Mouse (Mus musculus) erythroid progenitor cell, adult 5-6 weeks (primary cell): Measurements from ENCODE around the gene E2f1. TPM values are rescaled to one million over a fixed set of nuclear protein-coding genes. Genes with fewer than 3 reads are reported as not detected.

Experiments
- ATAC-seq: replicated peaks from 2 replicates; pipeline ENCODE4 v1.8.0; 2016; ENCODE audit warnings: moderate number of reproducible peaks, mild to moderate bottlenecking, moderate TSS enrichment, inconsistent platforms; ENCODE audit not compliant: poor library complexity, low FRiP score, severe bottlenecking
- total RNA-seq, 2 experiments: library from RNA; stranded (forward) in 1 of 2; stranded (reverse) in 1 of 2; fragments of 150-400 nt in 1 of 2; fragments of 186-747, 209-891 nt in 1 of 2; gene quantifications; 2 replicates each; pipeline versions ENCODE4 v1.2.3 to v1.2.4; 2015 to 2017; ENCODE audit warnings: low replicate concordance in 2 of 2

The E2f1 gene
- total RNA-seq, 2 experiments from 2014 or later, result 11.7 to 17.5 TPM

DNA sequence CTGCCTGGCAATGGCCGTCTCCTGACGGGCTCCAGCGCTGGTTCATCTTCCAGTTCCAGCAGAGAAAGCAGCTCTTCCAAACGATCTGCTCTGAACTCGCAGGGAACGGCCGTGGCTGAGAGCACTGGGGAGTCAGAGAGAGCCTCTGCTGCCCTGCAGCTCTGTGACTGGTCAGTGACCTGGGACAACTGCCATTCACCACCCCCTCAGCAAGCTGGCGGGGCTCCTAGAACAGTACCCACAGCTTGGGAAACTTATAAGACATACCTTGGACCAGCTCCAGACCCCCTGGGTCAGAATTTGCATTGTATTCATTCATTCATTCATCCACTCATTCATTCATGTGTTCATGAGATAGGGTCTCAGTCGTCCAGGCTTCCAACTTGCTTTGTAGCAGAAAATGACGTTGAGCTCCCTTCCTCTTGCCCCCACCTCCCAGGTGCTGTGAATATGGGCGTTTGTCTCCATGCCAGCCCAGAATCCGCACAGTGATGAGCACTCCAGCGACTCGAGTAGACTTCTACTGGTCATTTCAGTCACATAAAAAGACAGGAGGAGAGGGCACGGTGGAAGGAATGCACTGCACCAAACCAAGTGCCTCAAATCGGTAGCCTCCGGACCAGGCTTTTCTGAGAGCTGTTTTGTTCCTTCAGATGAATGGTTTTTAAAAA lies 15.4 kb upstream of the E2f1 start:
- no peak for ATAC-seq

DNA sequence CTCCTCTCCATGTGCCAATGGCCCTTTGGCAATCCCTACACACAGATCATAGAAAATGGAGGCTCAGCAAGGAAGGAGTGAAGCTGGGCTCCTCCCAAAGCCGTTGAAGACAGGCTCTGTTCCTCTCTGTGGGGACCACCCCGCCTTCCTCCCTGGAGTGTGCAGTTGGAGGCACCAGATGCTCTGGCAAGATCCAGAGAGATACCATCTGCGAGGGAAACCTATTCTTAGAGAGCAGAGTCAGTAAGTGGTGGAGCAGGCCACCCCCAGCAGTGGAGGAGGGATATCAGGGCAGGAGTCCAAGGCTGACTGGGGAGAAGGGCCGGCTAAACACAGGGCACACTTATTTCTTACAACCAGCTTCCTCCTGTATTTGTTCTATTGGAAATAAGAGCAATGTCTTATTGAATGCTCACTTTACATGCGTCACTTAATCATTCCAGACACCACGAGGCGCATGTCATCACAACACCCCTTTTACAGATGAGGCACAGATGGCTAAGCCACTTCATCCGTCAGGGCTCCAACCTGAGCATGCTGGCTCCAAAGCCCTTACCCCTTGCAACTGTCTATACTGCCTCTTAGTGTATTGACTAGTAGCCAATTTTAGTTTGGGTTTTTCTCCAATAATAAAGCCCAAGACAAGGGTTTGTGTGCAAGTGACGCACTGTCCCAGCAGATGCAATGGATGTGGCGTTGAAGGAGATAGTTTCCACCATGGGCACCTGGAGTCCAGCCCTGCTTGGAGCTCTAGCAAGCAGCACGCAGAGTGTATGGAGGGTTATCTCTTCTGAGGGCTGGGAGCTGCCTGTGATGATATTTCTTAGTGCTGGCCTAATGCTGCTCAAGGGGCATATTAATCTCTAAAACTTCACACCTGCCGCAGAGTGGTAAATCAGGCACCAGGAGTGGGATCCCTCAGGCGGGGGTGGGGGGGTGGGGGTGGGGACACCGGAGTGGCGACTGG lies 14.5 kb upstream of the E2f1 start:
- no peak for ATAC-seq

DNA sequence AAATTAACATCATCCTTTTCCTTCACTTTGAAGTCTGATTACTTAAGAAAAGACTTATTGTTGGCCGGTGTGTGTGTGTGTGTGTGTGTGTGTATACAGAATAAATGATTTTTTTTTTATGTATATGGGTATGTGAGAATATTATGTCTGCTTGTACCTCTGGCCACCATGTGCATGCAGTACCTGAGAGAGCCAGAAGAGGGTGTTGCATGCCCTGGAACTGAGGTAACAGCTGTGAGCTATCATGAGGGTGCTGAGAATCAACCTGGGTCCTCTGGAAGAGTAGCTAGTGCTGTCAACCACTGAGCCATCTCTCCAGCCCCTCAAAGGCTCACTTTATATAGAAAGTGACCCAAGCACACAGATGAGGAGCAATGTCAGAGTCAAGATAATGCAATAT lies 11.7 kb upstream of the E2f1 start:
- no peak for ATAC-seq

DNA sequence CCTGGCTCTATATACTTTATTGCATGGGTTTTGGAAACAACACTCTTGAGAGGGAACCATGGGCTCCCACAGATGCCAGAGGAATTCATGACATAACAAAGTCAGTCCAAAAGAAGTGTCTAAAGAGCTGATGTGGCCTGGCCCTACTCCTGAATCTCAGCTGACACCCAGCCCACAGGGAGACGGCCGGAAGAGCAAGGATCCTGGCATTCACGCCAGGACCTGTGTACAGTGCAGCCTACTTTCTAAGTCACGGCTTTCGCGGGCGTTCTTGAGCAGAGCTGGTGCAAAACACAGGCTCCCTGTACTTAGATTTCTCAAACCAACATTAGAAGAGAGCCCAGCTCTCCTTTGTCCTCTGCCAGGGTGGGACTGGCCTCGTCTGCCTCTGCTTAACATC lies 10.9 kb upstream of the E2f1 start:
- ATAC-seq, result no peak

DNA sequence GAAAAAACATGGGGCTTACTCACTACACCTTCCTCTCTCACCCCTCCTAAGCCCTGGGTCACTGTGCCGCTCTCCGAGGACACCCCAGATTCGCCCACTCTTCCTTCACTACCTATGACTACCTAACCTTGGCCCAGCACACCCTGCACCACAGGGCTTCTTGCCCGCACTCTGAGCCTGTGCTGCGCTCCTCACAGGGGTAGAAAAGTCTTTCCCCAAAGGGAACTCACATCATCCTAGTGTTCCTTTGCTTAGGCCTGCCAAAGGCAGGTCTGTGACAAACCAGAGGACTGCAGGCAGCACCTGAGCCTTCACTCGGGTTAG lies 8.0 kb upstream of the E2f1 start:
- no peak for ATAC-seq

DNA sequence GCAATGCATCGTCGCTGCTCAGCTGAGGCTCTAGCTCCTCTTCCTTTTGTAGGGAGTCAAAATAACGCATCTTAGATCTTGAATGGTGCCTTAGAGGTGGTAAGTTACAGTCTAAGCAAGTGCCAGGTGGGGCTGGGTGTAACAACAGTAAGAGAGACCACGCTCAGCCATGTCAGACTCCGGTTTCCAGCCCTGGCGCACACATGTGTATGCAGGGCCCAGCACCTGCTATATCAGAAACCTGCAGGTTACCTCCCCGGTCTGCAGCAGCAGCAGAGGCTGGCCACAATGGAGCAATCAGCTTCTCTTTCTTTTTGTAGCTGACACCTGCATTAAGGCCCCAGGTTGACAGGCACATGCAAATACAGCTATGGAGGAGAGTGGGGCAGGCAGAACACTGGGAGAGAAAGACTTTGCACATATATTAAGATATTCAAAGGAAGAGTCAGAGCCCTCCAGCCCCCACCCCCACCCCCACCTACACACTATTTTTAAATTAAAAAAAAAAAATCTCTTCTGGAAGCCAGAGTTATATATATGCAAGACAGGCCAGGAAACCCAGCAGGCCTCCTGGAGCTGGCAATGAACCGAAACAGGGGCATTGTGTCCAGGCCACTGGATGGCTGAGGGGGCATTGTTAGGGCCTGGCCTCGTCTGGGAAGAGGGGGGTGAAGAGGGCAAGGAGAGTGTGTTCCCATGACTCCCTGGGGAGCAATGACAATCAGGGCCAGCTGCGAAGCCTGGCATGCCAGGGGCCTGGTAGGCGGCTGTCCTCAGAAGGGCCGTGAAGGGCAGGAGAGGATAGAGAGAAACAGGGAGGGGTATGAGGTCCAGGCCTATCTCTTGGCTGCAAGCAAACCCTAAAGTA lies 7.4 kb upstream of the E2f1 start:
- no peak for ATAC-seq

DNA sequence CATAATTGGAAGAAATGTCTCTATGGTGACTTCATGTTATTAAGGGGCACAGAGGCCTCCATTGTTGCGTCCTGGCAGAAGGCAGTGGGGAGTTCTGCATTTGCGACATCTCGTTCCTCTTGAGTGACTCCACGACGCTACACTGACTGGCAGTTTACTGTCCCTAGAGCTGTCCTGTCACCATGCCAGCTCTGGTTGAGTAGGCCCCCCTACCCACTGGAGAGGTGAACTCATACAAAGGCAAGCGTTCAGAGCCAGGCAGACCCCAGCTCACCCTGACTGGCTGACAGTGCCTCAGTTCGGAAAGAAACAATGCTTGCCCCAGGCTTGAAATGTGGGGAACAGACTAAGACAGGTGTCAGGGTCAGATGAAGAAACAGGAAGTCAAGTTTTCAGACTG lies 4.6 kb upstream of the E2f1 start:
- ATAC-seq, result no peak

DNA sequence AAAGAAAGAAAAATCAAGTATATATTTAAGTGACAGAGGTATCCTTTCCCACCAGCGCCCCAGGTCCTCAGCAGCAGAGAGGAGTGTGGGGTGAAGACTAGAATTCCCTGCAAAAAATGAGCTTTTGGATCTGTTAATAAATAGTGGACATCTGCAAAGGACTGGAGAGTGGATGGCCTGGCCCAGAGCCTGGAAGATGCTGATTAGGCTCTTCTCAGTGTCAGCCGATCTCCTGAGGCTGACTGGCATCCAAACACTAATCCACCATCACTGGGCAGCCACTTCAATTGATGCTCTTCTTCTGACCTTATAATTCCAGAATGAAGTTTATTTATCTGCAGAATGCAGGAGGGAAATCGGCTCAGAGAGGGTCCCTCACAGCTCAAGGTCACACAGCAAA lies 3.3 kb upstream of the E2f1 start:
- ATAC-seq, result no peak

DNA sequence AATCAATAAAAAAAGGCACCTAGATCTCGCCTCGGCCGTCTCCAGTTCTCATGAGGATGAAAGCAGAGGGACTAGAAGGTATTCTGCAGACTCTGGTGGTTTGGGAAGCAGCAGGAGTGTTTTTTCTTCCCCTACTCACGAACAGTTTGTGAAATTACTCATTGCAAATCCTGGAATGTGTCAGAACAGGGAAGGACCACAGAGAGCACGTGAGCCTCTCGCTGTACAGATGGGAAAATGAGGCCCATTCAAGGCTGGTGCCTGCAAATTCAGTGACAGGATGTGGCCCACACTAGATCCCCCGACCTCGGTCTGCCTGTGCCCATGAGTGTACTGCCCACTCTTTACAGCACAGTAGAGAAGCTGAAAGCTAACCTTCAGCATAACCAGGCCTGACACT lies 2.3 kb upstream of the E2f1 start:
- ATAC-seq, result no peak

DNA sequence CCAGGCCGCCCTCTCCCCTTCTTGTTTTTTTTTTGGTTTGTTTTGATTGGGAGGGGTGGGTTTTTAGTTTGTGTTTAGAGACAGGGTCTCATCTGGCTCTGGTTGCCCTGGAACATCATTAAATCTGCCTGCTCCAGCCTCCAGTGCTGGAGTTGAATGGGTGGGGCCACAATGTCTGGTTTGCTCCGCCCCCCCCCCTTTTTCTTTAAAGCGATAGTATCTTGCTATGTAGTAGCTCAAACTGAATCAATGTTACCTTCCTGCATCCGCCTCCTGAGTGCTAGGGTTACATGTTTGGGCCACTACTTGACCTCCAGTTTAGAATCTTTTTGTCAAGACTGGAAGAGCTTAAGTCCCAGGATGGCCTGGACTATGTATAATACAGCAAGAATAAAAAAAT lies 1.6 kb upstream of the E2f1 start:
- no peak for ATAC-seq

DNA sequence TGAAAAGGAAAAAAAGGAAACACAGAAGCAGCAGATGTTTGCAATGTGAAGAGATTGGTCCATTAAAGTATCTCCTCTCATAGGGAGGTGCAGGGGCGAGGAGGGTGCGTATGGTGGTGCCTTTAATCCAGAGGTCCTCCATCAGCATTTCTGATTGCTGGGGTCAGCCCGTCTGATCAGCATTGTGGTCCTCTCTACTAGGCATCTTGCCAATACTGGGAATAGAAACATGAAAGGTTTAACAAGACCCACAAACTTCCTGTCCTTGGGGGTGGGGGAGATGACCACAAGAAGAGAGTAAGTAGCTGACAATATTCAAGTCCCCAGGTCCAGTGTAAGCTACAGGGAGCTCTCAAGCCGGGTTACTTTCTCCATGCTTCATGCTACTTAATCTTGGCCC lies 974 bp upstream of the E2f1 start:
- no peak for ATAC-seq

DNA sequence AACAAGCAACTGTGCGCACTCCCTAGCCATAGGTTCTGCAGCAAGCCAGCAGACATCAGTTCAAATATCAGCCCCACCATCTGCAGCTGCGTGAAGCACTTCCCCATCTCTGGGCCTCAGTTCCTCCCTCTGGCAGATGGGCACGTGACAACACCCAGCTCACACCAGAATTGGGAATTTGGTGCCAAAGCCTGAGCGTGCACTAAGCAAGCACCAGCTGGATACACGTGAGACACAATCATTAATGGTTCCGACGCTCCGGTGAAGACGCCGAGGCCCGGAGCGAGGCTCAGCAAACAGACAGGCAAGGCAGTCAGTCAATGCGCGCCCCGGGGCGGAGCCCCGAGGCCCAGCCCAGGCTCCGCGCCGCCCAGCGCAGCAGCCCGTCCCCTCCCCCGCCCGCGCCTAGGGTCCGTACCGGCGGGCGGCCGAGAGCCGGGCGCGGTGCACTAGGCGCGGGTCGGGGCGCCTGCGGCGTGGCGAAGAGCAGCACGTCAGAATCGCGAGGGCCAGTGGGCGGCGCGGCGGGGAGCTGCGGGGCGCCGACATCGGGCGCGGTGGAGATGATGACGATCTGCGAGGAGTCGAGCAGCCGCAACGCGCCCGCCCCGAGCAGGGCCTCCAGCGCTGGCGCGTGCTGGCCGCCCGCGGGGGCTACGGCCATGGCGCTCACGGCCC lies 482 bp downstream of the E2f1 start:
- ATAC-seq, result peak; percentile 69

DNA sequence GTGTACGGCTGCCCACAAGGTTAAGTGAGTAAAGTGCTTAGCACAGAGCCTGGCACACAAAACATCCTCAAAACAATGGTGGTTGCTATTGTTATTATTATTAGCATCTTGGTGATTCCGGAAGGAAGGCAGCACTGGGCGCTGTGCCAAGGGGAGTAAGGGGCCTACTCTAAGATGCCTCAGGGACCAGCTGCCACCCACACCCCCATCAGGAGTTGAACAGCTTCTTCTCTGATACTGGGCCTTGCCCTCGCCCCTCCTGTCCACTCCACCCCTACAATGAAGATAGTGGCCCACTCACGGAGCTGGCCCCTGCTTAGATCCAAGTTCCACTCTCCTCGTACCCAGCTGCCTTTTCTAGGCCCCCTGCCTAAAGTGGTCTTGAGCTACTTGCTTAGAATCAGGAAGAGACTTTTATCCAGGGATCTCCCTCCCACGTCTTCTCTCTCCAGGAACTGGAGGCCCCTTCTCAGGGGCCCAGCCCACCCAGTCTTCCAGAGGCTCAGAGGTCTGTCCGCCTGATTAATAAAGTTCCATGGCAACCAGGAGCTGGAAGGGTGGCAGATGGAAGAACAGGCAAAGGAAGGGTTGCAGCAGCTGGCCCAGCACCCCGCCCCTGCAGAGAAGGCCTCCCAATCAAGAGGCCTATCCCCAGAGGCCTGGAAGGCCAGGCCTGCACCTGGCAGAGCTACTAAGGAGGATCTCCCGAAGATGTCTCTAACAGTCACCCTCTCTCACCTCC lies 1.2 kb downstream of the E2f1 start:
- ATAC-seq, result peak; percentile 51

DNA sequence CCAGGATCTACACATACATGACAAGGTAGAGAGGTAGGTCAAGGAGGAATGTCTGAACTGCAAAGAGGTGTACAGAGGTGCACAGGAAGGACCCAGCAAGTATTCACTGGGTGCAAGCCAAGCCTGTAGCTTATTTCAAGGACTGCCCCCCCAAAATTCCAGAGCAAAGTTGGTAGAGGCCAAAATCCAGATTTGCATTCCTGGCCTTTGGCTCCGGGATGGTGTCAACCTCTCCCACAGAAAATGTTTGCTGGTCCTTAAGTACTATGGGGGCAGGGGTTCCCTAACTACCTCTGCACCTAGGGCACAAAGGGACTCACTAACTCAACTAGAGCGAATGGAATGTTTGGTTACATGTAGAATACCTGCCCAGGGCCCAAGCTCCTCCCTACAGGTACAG lies 1.9 kb downstream of the E2f1 start:
- no peak for ATAC-seq

DNA sequence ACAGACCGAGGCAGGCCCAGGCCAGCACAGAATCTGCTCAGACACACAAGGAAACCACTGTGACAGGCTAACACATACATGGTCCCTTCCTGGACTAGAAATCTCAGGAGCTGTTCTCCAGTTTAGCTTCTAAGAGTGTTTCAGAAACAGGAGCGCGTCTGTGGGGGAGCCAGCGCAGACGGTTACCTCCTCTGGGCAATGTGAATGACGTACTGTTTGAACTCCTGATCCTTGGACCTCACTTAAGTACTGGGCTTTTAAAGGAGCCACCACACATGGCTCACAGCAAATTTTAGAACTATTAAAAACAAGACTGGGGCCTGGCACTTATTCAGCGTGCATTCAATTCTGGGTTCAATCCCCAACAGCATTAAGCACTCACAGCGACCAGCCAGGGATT lies 3.1 kb downstream of the E2f1 start:
- no peak for ATAC-seq

DNA sequence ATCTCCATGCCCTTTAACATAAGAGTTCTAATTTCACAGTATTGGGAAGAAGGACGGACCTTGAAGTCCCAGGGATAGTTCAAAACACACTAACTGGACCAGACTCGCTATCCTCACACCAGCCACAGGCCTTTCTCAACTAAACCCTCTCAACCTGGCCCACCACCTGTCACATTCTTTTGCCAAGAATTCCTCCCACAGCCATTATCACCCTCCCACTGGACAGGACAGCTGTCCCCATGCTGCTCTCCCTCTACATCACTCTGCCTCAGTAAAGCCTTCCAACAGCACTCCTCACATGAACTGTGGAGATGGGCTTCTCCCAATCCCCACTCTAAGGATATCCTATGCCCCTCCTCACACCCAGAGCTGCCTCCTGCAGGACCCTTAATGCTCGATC lies 4.1 kb downstream of the E2f1 start:
- ATAC-seq, result no peak

DNA sequence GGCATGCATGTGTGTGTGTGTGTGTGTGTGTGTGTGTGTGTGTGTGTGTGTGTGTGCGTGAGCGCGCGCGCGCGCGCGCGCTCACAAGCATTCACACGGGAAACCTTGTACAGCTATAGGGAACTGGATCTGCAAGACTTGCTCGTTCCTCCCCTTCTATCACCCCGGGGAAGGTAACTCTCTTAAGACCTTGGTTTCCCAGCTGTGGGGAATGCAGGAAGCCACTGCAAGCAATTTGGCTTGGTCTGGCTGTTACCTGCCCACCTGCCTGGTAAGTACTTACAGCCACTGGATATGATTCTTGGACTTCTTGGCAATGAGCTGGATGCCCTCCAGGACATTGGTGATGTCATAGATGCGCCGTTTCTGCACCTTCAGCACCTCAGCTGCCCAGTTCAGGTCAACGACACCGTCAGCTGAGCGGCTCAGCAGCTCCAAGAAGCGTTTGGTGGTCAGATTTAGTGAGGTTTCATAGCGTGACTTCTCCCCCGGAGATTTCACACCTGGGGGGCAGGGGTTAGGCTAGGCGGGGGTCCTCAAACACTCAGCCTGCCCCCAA lies 6.0 kb downstream of the E2f1 start:
- no peak for ATAC-seq

DNA sequence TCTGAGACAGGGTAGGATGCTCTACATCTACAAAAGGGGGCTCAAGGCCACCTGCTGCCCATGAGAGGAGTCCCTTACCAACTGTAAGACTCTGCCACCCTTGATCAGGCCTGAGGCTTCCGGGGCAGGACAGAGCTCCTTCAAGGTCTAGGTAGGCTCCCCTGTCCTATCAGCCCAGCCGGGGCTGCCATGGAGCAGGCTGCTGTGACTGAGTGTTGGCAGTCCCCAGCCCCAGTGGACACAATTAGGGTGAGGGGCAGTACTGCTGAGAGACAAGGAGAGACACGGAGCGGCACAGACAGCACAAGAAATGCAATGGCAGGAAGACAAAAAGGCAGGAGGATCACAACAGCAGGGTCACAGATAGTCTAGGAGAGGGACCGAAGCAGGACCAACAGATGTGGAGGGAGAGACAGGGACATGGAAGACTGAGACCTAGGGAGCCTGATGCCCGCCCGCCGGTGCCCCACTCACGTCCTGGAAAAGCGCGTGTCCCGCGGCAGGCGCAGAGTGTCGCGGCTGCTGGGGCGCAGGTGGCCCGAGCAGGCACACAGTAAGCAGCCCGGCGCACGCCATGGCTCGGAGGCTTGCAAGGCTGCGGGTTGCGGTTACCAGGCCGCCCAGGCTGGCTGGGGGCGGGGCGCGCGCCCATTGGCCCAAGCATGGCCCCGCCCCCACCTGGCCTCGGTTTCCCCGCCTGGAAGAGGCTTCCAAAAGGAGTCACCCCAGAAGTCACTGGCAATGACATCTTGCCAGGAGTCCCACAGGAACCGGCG lies 11.2 kb downstream of the E2f1 start, which contains the start of gene Necab3:
Gene Necab3, minus strand, starts transcription at position 627 of the 776 bp plus-strand sequence.
- peak; percentile 48; the same call in 1 of the 2 replicates for ATAC-seq
